Mouse (Mus musculus) small intestine, adult 2 months (tissue): ENCODE measurements around the gene Faah. TPM values are rescaled to one million over a fixed set of nuclear protein-coding genes. Genes with fewer than 3 reads are reported as not detected.
A peak's percentile ranks its signal among the peaks of the same experiment; 100 is the strongest.

Source experiments
- H3K27ac ChIP-seq: fragments of 200-500 bp; 2 replicates; pipeline ENCODE4 v1.5.1; 2012; ENCODE audit warnings: low read depth, low read length, control low read depth, inconsistent platforms; ENCODE audit not compliant: insufficient read depth
- H3K27me3 ChIP-seq: fragments of 200-500 bp; 2 replicates; pipeline ENCODE4 v1.6.1; 2012; ENCODE audit warnings: mild to moderate bottlenecking, moderate library complexity, low read length, inconsistent platforms; ENCODE audit not compliant: control insufficient read depth, insufficient read depth
- H3K36me3 ChIP-seq: fragments of 200-500 bp; 2 replicates; pipeline ENCODE4 v1.6.1; 2012; ENCODE audit warnings: mild to moderate bottlenecking, low read length, control low read depth, inconsistent platforms; ENCODE audit not compliant: control insufficient read depth, insufficient read depth
- H3K4me1 ChIP-seq: fragments of 200-500 bp; 2 replicates; pipeline ENCODE4 v1.6.1; 2012; ENCODE audit warnings: low read length, inconsistent platforms, mixed read lengths; ENCODE audit not compliant: control insufficient read depth, insufficient read depth, insufficient read length
- H3K4me3 ChIP-seq: fragments of 200-500 bp; 2 replicates; pipeline ENCODE4 v1.5.1; 2012; ENCODE audit warnings: low read depth, mild to moderate bottlenecking, control low read depth, inconsistent platforms, low read length, moderate library complexity
- CTCF ChIP-seq: fragments of 200-500 bp; IDR thresholded peaks from 2 replicates; pipeline ENCODE4 v1.5.1; 2012; ENCODE audit warnings: low read depth, mild to moderate bottlenecking, control low read depth, inconsistent platforms, low read length, moderate library complexity, mixed read lengths; ENCODE audit not compliant: insufficient replicate concordance, insufficient read length; ENCODE audit errors: extremely low read depth
- POLR2A ChIP-seq: fragments of 200-500 bp; IDR thresholded peaks from 2 replicates; pipeline ENCODE4 v1.6.1; 2012; ENCODE audit warnings: low read depth, mild to moderate bottlenecking, control low read depth, inconsistent platforms, low read length, moderate library complexity
- WGBS: fragments of 180-500 bp; shearing (Covaris S2); methylation state at CpG from one replicate; pipeline ENCODE4 v1.1.7; 2018; 5-methylcytosine and 5-hydroxymethylcytosine counted together
- polyA plus RNA-seq: library from polyadenylated mRNA; depleted of rRNA; stranded (reverse); fragments of >200 nt; gene quantifications from 2 replicates; pipeline ENCODE4 v1.2.3, GENCODE M21; 2012

Faah gene
- polyA plus RNA-seq, 1 experiment: 89.2 TPM

GRCm38 (mm10) chr4:115937061-115937976, 80.4 kb downstream of the Faah start:
- Histone ChIP-seq H3K36me3 (no peaks in the 10 kb centered on the region), H3K27me3 (peaks cover 89% of the 10 kb centered on the region), H3K4me3 (no peak overlapping the region), H3K27ac (no peak overlapping the region), H3K4me1 (peaks cover 13% of the 10 kb centered on the region)
- WGBS: 6% methylated on average over 19 of the region's 19 CpGs
- TF ChIP-seq CTCF (no peak), POLR2A (no peak)

GRCm38 (mm10) chr4:115936646-115937045, 81.1 kb downstream of the Faah start:
- H3K4me1 ChIP-seq: peaks cover 13% of the 10 kb centered on the region
- WGBS: 1% methylated on average over 20 of the region's 20 CpGs
- H3K27me3 ChIP-seq: peaks cover 86% of the 10 kb centered on the region
- TF ChIP-seq POLR2A (no peak), CTCF (no peak)
- no peaks in the 10 kb centered on the region for H3K36me3 ChIP-seq
- H3K27ac ChIP-seq: no peak overlapping the region
- H3K4me3 ChIP-seq: 0 out of 2 replicates have a peak overlapping the region, but pooled peaks have one; percentile 13

- 2% methylated on average over 36 of the region's 36 CpGs for WGBS
- Histone ChIP-seq H3K4me3 (no peak overlapping the region), H3K27me3 (peaks cover 80% of the 10 kb centered on the region), H3K4me1 (peaks cover 13% of the 10 kb centered on the region), H3K27ac (no peak overlapping the region), H3K36me3 (no peaks in the 10 kb centered on the region)
- no peak for TF ChIP-seq POLR2A
- no peak for TF ChIP-seq CTCF
These were observed 81.7 kb downstream of the Faah start for GRCm38 (mm10) chr4:115935835-115936581.

- peaks cover 60% of the 10 kb centered on the region for H3K27me3 ChIP-seq
These were observed 86.1 kb downstream of the Faah start for GRCm38 (mm10) chr4:115931556-115932088.

GRCm38 (mm10) chr4:115927637-115928036, 90.1 kb downstream of the Faah start:
- WGBS: 53% methylated on average over 7 of the region's 7 CpGs
- Histone ChIP-seq H3K4me1 (no peaks in the 10 kb centered on the region), H3K4me3 (no peak overlapping the region), H3K27me3 (peaks cover 30% of the 10 kb centered on the region), H3K36me3 (no peaks in the 10 kb centered on the region), H3K27ac (no peak overlapping the region)
- TF ChIP-seq CTCF: no peak
- no peak for TF ChIP-seq POLR2A

More at GRCm38 (mm10) chr4:115931556-115932088, 86.1 kb downstream of the Faah start:
- WGBS: 44% methylated on average over 13 of the region's 13 CpGs
- Histone ChIP-seq H3K36me3 (no peaks in the 10 kb centered on the region), H3K4me1 (peaks cover 1% of the 10 kb centered on the region), H3K4me3 (no peak overlapping the region), H3K27ac (no peak overlapping the region)
- TF ChIP-seq CTCF: no peak
- TF ChIP-seq POLR2A: no peak

- Histone ChIP-seq H3K27ac (no peak overlapping the region), H3K27me3 (peaks cover 8% of the 10 kb centered on the region), H3K4me3 (no peak overlapping the region), H3K4me1 (no peaks in the 10 kb centered on the region), H3K36me3 (no peaks in the 10 kb centered on the region)
- 76% methylated on average over 16 of the region's 16 CpGs for WGBS
- no peak for TF ChIP-seq CTCF
- TF ChIP-seq POLR2A: no peak
These were observed 94.4 kb downstream of the Faah start for GRCm38 (mm10) chr4:115923262-115923880.

GRCm38 (mm10) chr4:115922688-115923087, 95.0 kb downstream of the Faah start:
- TF ChIP-seq POLR2A (no peak), CTCF (no peak)
- 78% methylated on average over 5 of the region's 5 CpGs for WGBS

More at GRCm38 (mm10) chr4:115922688-115923087, 95.0 kb downstream of the Faah start:
- H3K4me3 ChIP-seq: no peak overlapping the region
- H3K27me3 ChIP-seq: peaks cover 13% of the 10 kb centered on the region
- no peaks in the 10 kb centered on the region for H3K4me1 ChIP-seq
- no peak overlapping the region for H3K27ac ChIP-seq
- H3K36me3 ChIP-seq: no peaks in the 10 kb centered on the region
